Mouse (Mus musculus) spleen, adult 18-20 months (tissue): Measurements from ENCODE around the gene Map1b.

Experiments
- DNase-seq, 2 experiments: peaks; one replicate each; pipeline ENCODE4 v3.0.0; 2022; ENCODE audit warnings: mixed read lengths in 2 of 2

The Map1b gene

GRCm38 (mm10) chr13:99444431-99444871 lies 71.9 kb downstream of the Map1b start:
- DNase-seq = no peak

- DNase-seq = no peak
Observed at GRCm38 (mm10) chr13:99443484-99444175, 72.7 kb downstream of the Map1b start.

- no peak for DNase-seq
Observed at GRCm38 (mm10) chr13:99442434-99443249, 73.7 kb downstream of the Map1b start.

GRCm38 (mm10) chr13:99441700-99442433 lies 74.5 kb downstream of the Map1b start:
- no peak for DNase-seq

GRCm38 (mm10) chr13:99440228-99440627 lies 76.1 kb downstream of the Map1b start:
- DNase-seq = no peak

GRCm38 (mm10) chr13:99439357-99439756 lies 77.0 kb downstream of the Map1b start:
- DNase-seq = no peak

- no peak for DNase-seq
Observed at GRCm38 (mm10) chr13:99437051-99437450, 79.3 kb downstream of the Map1b start.

- no peak for DNase-seq
Observed at GRCm38 (mm10) chr13:99434494-99434893, 81.8 kb downstream of the Map1b start.

GRCm38 (mm10) chr13:99433068-99434008 lies 83.0 kb downstream of the Map1b start:
- no peak for DNase-seq

GRCm38 (mm10) chr13:99423581-99423980 lies 92.8 kb downstream of the Map1b start:
- no peak for DNase-seq

- DNase-seq = no peak
Observed at GRCm38 (mm10) chr13:99416601-99417000, 99.7 kb downstream of the Map1b start.

- DNase-seq = no peak
Observed at GRCm38 (mm10) chr13:99414352-99414742, 102.0 kb downstream of the Map1b start.

- no peak for DNase-seq
Observed at GRCm38 (mm10) chr13:99413481-99414351, 102.6 kb downstream of the Map1b start.

- no peak for DNase-seq
Observed at GRCm38 (mm10) chr13:99412477-99413080, 103.8 kb downstream of the Map1b start.

- DNase-seq = no peak
Observed at GRCm38 (mm10) chr13:99411761-99412160, 104.6 kb downstream of the Map1b start.

GRCm38 (mm10) chr13:99410611-99411515 lies 105.5 kb downstream of the Map1b start:
- no peak for DNase-seq

GRCm38 (mm10) chr13:99409216-99409615 lies 107.1 kb downstream of the Map1b start:
- DNase-seq = no peak

GRCm38 (mm10) chr13:99399373-99399772 lies 117.0 kb downstream of the Map1b start:
- no peak for DNase-seq

GRCm38 (mm10) chr13:99398149-99398701 lies 118.1 kb downstream of the Map1b start:
- DNase-seq = no peak
